Mouse (Mus musculus) heart, postnatal 10 days (tissue): ENCODE data around the gene Skil. TPM values are rescaled to one million over a fixed set of nuclear protein-coding genes. Genes with fewer than 3 reads are reported as not detected.
"Not testable (repeated sequence)": the region's sequence is repeated elsewhere in the genome, so short reads cannot be mapped to it uniquely, and the experiment has no call there.

Experiments used
- DNase-seq, 2 experiments: peaks; one replicate each; pipeline ENCODE4 v3.0.0; 2021
- intact Hi-C: fragments of 180-260 bp; cut with DNase I; formaldehyde crosslinking; loops from one replicate; pipeline ENCODE4 v1.15.1; 2025
- total RNA-seq, 2 experiments: library from RNA; stranded (reverse); gene quantifications; 2 replicates each; pipeline ENCODE4 v1.2.3; 2021

Skil gene
- total RNA-seq, 2 experiments from 2014 or later: 25.9 to 26.9 TPM

DNA sequence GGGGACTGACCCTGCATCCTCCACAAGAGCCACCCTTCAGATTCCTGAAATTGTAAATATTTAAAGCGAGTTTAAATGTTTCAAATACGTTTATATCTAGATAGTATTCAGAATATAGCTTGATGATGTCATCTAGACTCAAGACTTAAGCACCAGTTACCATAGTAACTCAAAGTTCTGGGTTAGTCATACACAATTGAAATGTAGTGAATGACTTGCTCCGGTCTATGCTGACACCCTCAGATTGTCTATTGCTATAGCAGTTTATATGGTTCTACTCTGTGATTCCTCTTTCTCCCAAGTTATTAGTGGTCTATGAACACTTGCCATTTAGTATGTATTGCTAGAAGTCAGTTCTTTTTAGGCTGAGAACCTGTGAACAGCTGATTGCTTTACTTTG is 14.2 kb downstream of the Skil start:
- no peak for DNase-seq
- intact Hi-C loops: no loop called here

DNA sequence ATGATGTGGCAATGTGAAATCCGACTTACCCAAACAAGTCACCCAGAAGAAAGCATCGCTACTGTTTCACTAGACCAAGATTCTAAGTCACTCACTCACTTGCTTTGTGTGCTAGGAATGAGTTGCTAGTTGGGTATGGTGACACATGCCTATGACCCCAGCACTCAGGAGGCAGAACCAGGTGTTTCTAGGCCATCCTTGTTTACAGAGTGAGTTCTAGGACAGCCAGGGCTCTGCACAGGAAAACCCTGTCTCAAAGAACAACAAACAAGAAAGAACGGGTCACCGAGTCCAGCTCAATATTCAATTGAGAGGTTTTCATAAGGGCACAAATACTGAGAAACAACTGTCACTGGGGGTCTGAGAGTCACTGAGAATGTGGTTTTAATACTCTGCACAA is 28.2 kb downstream of the Skil start:
- no peak for DNase-seq
- intact Hi-C loops: no loop called here

DNA sequence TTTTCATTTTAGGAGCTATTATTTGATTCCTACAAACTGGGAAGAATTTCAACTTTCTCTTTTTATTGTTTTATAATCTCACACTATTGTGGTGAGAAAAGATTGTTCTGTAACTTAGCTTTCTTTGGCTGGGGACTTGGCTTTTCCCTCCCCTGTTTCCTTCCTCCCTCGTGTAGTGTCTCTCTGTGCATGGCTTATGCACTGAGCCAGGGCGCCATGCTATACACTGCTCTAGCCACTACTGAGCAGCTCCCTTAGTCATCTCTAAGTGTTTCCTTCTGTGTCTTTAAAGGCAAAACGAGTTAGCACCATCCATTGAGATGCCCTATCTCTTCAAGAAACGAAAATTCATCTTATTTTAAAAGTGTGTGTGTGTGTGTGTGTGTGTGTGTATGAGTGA is 31.4 kb downstream of the Skil start:
- intact Hi-C loops: no loop called here
- no peak for DNase-seq

GRCm38 (mm10) chr3:31126848-31127247 is 32.0 kb downstream of the Skil start:
- DNase-seq: no peak
- intact Hi-C loops: no loop called here

DNA sequence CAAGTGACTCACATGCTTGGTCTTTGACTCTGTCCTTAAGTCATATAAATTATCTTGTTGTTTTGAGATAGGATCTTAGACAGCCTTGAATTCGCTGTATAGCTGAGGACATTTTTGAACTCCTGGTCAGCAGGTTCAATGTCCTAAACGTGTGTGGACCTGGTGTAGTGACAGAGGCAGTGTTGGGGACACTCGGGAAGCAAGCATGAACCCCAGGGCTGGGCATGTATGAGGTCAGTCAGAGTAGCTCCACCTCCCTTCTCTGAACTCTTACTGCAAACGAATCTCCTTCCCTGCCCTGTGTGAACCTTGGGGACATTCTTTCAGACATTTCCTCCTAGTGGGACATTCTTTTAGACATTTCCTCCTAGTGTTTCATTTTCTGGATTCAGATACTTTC is 34.9 kb downstream of the Skil start:
- intact Hi-C loops: loop anchor here (10.0 kb wide), 2 partner anchors 155 to 275 kb away; partner anchors contain the start of gene Gpr160
- DNase-seq: no peak

DNA sequence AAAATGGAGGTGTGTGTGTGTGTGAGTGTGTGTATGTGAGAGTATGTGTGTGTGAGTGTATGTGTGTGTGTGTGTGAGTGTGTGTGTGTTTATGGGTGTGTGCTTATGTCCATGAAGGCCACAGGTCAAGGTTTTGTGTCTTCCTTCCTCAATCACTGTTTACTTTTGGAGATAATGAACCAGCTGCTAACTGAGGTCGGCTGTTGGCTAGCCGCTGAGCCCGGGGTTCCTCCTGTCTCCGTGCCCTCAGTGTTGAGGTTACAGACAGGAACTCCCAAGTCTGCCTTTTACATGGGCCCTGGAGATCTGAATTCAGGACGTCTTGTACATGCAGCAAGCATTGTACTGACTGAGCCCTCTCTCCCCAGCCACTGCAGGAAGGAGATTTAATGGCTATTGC is 38.8 kb downstream of the Skil start:
- intact Hi-C loops: loop anchor here (10.0 kb wide), 2 partner anchors 159 to 279 kb away; partner anchors contain the start of gene Gpr160
- DNase-seq: no peak

- intact Hi-C loops: loop anchor here (10.0 kb wide), 2 partner anchors 159 to 279 kb away; partner anchors contain the start of gene Gpr160
- DNase-seq: no peak
Measured at GRCm38 (mm10) chr3:31134246-31134645, 39.4 kb downstream of the Skil start.

DNA sequence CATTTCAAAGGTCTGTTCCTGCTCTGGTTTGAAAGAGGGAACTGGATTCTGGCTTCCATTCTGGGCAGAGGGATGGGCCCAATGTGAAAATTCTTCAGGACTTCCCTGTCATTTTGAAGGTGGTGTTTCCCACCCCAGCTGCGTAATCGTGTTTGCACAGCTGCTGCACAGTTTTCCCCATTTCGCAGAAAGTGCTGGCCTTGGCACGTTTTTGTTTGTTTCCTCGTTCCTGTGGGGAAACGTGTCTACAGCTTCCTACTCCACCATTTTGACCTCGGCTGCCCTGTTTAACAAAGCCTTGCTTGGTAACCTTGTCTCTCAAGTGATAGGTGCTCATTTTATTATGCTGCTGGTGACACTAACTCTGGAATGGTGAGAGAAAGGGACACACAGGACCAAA is 39.8 kb downstream of the Skil start:
- intact Hi-C loops: loop anchor here (5.0 to 10.0 kb wide), 3 partner anchors 160 to 542 kb away; partner anchors contain the start of gene Gpr160
- DNase-seq: peak in 1 of 2 experiments; percentile 19

GRCm38 (mm10) chr3:31136591-31136990 is 41.7 kb downstream of the Skil start:
- intact Hi-C loops: loop anchor here (5.0 to 10.0 kb wide), 3 partner anchors 162 to 544 kb away; partner anchors contain the start of gene Gpr160
- not testable (repeated sequence) for DNase-seq

- intact Hi-C loops: loop anchor here (1.0 to 10.0 kb wide), 6 partner anchors 81 to 546 kb away; partner anchors contain the start of gene Gpr160
- peak; percentile 84 to 90 for DNase-seq
Measured at GRCm38 (mm10) chr3:31138454-31139424, 43.9 kb downstream of the Skil start.

DNA sequence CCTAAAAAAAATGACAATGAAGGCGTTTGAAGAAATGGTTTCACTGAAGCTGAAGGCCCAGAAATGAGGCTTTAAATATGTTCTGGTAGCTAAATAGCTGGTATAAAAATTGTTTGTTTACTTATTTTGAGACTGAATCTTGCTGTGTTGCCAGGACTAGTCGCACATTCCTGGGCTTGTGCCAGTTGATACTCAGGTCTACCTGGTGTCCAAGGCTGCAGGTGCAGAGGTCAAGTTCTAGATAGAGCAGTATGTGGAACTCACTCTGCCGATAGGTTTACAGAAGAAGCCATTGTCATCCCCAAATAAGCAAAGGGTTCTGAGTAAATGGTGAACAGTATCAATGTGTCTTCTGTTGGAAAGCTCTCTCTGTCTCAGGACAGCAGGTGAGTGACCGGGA is 46.8 kb downstream of the Skil start:
- intact Hi-C loops: no loop called here
- DNase-seq: no peak

DNA sequence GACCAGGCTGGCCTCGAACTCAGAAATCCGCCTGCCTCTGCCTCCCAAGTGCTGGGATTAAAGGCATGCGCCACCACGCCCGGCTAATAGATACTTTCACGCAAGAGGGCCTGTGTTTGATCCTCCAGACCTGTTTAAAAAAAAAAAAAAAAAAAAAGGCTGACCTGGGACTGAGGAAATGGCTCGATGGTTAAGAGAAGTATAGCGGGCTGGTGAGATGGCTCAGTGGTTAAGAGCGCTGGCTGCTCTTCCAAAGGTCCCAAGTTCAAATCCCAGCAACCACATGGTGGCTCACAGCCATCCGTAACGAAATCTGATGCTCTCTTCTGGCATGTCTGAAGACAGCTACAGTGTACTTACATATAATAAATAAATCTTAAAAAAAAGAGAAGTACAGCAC is 50.4 kb downstream of the Skil start:
- DNase-seq: not testable (repeated sequence)
- intact Hi-C loops: loop anchor here (5.0 kb wide), 1 partner anchor 92 kb away; no protein-coding TSS in a partner anchor

DNA sequence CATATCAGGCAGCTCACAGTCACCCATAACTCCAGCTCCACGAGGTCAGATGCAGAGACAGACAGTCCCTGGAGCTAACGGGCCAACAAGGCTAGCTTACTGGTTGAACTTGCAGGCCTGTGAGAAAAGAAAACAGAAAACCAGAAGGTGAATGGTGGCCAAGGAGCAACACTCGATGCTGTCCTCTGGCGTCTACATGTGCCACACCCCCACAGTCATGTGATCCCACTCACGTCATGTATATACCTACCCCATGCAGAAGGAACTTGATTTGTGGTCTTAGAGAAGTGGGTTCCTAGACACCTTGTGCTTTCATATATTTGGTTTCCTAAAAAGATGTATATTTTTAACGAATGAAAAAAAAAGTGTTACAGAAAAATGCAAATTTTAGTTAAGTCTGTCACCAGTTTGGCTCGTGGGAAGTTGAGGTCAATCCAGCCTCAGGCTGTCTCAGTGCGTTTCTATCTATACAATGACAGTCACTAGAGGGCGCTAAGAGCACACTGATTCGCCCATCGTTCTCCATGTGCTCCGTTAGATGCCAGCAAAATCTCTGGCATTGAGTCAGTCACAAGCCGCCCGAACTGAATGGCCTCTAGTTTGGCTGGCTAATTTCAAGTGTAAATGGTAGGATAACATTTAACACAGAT is 50.9 kb downstream of the Skil start:
- DNase-seq: peak; percentile 88 to 91
- intact Hi-C loops: loop anchor here (1.0 to 5.0 kb wide), 3 partner anchors 92 to 458 kb away; no protein-coding TSS in a partner anchor

DNA sequence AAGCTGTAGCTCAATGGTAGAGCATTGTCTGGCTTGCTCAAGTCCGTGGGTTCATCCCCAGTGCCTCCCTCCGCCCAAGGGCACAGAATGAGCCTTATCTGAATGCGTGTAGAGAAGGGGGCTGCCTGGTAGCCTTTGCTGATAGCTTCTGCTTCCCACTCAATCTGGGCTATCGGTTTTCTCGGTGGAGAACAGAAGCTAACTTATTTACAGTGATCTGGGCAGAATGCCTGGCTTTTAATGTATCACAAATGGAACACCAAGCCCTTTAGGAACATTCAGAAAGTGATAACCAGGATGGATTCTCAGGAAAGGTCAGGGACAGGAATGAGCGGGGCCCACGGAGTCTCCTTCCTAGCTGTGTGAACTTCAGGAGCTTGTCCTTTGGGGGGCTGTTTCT is 53.7 kb downstream of the Skil start:
- intact Hi-C loops: loop anchor here (5.0 kb wide), 1 partner anchor 89 kb away; no protein-coding TSS in a partner anchor
- DNase-seq: no peak

GRCm38 (mm10) chr3:31149706-31150105 is 54.8 kb downstream of the Skil start, which contains the start of gene Cldn11:
Gene Cldn11 (plus strand): TSS chr3:31149920.
- peak; percentile 29 to 32 for DNase-seq
- intact Hi-C loops: loop anchor here (5.0 kb wide), 1 partner anchor 88 kb away; no protein-coding TSS in a partner anchor

DNA sequence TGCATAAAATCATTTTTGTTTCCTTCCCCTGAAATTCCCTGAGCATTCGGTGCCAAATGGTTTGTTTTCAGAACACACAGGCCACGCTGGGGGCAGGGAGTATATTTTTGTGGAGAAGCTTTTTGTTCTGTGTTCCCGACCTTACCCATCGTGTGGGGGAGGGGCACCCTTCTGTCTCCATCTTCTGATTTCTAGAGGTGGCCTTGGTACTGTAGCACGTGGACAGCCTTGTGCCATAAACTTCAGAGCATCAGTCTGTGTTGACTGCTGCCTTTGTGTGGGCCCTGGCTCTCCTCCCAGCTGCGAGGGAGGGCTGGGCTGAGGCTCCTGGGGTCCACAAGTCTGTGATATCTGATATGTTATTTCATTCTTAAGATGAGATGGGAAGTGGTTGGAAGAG is 57.2 kb downstream of the Skil start:
- peak in 1 of 2 experiments; percentile 16 for DNase-seq
- intact Hi-C loops: no loop called here

DNA sequence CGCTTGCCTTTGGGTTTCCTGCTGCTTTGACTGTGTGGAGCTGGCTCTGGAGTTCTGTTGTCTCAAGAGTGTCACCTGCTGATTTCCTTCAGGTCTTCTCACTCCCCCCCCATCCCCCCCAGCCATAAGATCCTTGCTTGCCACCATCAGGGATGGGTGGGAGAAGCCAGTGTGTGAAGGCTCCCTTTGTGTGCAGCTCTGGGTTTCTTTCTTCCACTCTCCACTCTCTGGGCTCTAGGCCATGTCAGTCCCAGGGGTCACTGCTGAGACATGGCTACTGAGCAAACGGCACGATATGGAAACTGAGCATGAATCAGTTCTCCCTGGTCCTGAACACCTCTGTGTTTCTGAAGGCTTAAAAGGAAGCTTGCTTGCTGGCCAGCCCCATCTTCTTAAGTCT is 61.3 kb downstream of the Skil start:
- intact Hi-C loops: no loop called here
- DNase-seq: peak; percentile 25 to 26

GRCm38 (mm10) chr3:31157776-31158175 is 62.9 kb downstream of the Skil start:
- DNase-seq: peak in 1 of 2 experiments; percentile 22
- intact Hi-C loops: no loop called here

GRCm38 (mm10) chr3:31160046-31160445 is 65.2 kb downstream of the Skil start:
- no peak for DNase-seq
- intact Hi-C loops: no loop called here

- intact Hi-C loops: no loop called here
- no peak for DNase-seq
Measured at GRCm38 (mm10) chr3:31161336-31161735, 66.5 kb downstream of the Skil start.

DNA sequence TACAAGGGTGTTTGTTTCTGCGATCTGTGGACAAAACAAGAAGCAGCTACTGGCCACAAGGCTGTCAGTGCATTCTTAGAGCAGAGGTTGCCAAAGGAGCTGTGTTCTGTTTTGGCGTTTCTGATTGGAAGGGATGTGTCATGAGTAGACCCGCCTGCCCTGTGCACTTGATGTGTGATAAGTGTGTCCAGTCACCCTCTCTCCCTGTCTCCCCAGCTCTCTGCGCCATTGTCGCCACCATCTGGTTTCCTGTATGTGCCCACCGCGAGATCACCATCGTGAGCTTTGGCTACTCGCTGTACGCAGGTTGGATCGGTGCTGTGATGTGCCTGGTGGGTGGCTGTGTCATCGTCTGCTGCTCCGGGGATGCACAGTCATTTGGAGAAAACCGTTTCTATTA is 68.0 kb downstream of the Skil start:
- DNase-seq: no peak
- intact Hi-C loops: no loop called here
